Mouse (Mus musculus) stomach, embryonic 16.5 days (tissue): ENCODE results near the gene Igf1r. TPM values are rescaled to one million over a fixed set of nuclear protein-coding genes. Genes with fewer than 3 reads are reported as not detected.

Experiments
- ATAC-seq: fragments of 200-750 bp; cut with Nextera tagmentation; 2 replicates; pipeline ENCODE4 v1.8.0; 2017; ENCODE audit warnings: moderate number of reproducible peaks, moderate TSS enrichment; ENCODE audit not compliant: insufficient read depth, low FRiP score
- H3K27ac ChIP-seq: fragments of 300-500 bp; sonication (generic); 2 replicates; pipeline ENCODE4 v1.5.1; 2014; ENCODE audit warnings: low read length
- H3K27me3 ChIP-seq: fragments of 300-500 bp; sonication (generic); 2 replicates; pipeline ENCODE4 v1.6.1; 2014; ENCODE audit warnings: low read length, control low read depth, mixed read lengths; ENCODE audit not compliant: control insufficient read depth, insufficient read depth
- H3K36me3 ChIP-seq: fragments of 300-500 bp; sonication (generic); 2 replicates; pipeline ENCODE4 v1.6.1; 2014; ENCODE audit warnings: low read length; ENCODE audit not compliant: control insufficient read depth, insufficient read depth
- H3K4me1 ChIP-seq: fragments of 300-500 bp; sonication (generic); 2 replicates; pipeline ENCODE4 v1.6.1; 2014; ENCODE audit warnings: low read length, control low read depth, mixed read lengths; ENCODE audit not compliant: control insufficient read depth, insufficient read depth
- H3K4me2 ChIP-seq: fragments of 300-500 bp; sonication (generic); 2 replicates; pipeline ENCODE4 v1.6.1; 2014; ENCODE audit warnings: low read depth, low read length, mixed read lengths
- H3K4me3 ChIP-seq: fragments of 300-500 bp; sonication (generic); replicated peaks from 2 replicates; pipeline ENCODE4 v1.5.1; 2014; ENCODE audit warnings: mild to moderate bottlenecking, low read length
- H3K9ac ChIP-seq: fragments of 300-500 bp; sonication (generic); 2 replicates; pipeline ENCODE4 v1.6.1; 2014; ENCODE audit warnings: low read length
- H3K9me3 ChIP-seq: fragments of 300-500 bp; sonication (generic); replicated peaks from 2 replicates; pipeline ENCODE4 v1.6.1; 2016; ENCODE audit warnings: low read length, control low read depth; ENCODE audit not compliant: control insufficient read depth
- WGBS: fragments of 180-500 bp; shearing (Covaris S2); extraction: QIAGEN DNeasy Blood & Tissue Kit; methylation state at CpG from one replicate; pipeline ENCODE4 v1.1.7; 2014; 5-methylcytosine and 5-hydroxymethylcytosine counted together
- polyA plus RNA-seq: library from polyadenylated mRNA; unstranded; fragments of >200 nt; fragmentation: Nextera tagmentation; extraction: Ambion mirVana; gene quantifications from 2 replicates; pipeline ENCODE4 v1.2.1, GENCODE M21; 2015

Igf1r gene
- polyA plus RNA-seq, 1 experiment from 2014 or later = 15.0 TPM

GRCm38 (mm10) chr7:68096411-68096810 lies 143.8 kb downstream of the Igf1r start:
- Histone ChIP-seq H3K4me3 (no peak overlapping the region), H3K9me3 (no peaks in the 10 kb centered on the region), H3K9ac (no peak overlapping the region), H3K36me3 (no peaks in the 10 kb centered on the region), H3K27ac (no peak overlapping the region), H3K4me2 (no peak overlapping the region), H3K27me3 (no peaks in the 10 kb centered on the region), H3K4me1 (peaks cover 13% of the 10 kb centered on the region)
- ATAC-seq = no peak
- 88% methylated on average over 6 of the region's 6 CpGs for WGBS

GRCm38 (mm10) chr7:68097081-68097836 lies 144.6 kb downstream of the Igf1r start:
- H3K9ac ChIP-seq = no peak overlapping the region
- peaks cover 14% of the 10 kb centered on the region for H3K4me1 ChIP-seq
- H3K4me2 ChIP-seq = no peak overlapping the region
- no peaks in the 10 kb centered on the region for H3K9me3 ChIP-seq
- H3K4me3 ChIP-seq = no peak overlapping the region
- ATAC-seq = no peak
- H3K27me3 ChIP-seq = no peaks in the 10 kb centered on the region
- no peak overlapping the region for H3K27ac ChIP-seq
- 87% methylated on average over 7 of the region's 7 CpGs for WGBS
- H3K36me3 ChIP-seq = no peaks in the 10 kb centered on the region

GRCm38 (mm10) chr7:68098098-68098497 lies 145.5 kb downstream of the Igf1r start:
- no peaks in the 10 kb centered on the region for H3K9me3 ChIP-seq
- H3K4me3 ChIP-seq = no peak overlapping the region
- H3K9ac ChIP-seq = no peak overlapping the region
- H3K27ac ChIP-seq = no peak overlapping the region
- no peak overlapping the region for H3K4me2 ChIP-seq
- no peak for ATAC-seq
- H3K36me3 ChIP-seq = no peaks in the 10 kb centered on the region
- peaks cover 22% of the 10 kb centered on the region for H3K4me1 ChIP-seq
- H3K27me3 ChIP-seq = no peaks in the 10 kb centered on the region
- 90% methylated on average over 6 of the region's 6 CpGs for WGBS

- Histone ChIP-seq H3K4me3 (no peak overlapping the region), H3K27me3 (no peaks in the 10 kb centered on the region), H3K4me2 (no peak overlapping the region), H3K27ac (no peak overlapping the region), H3K36me3 (no peaks in the 10 kb centered on the region), H3K9ac (no peak overlapping the region), H3K9me3 (no peaks in the 10 kb centered on the region), H3K4me1 (peaks cover 18% of the 10 kb centered on the region)
- WGBS = 44% methylated on average over 10 of the region's 10 CpGs
- 0 out of 2 replicates have a peak, but pooled peaks have one; percentile 29 for ATAC-seq
Measured at GRCm38 (mm10) chr7:68100388-68100787, 147.8 kb downstream of the Igf1r start.

- 51% methylated on average over 15 of the region's 15 CpGs for WGBS
- H3K9me3 ChIP-seq = no peaks in the 10 kb centered on the region
- no peak overlapping the region for H3K27ac ChIP-seq
- H3K4me1 ChIP-seq = peaks cover 18% of the 10 kb centered on the region
- H3K9ac ChIP-seq = no peak overlapping the region
- H3K4me3 ChIP-seq = no peak overlapping the region
- no peak overlapping the region for H3K4me2 ChIP-seq
- H3K27me3 ChIP-seq = no peaks in the 10 kb centered on the region
- no peaks in the 10 kb centered on the region for H3K36me3 ChIP-seq
- ATAC-seq = no peak
Measured at GRCm38 (mm10) chr7:68102456-68103177, 150.0 kb downstream of the Igf1r start.

- Histone ChIP-seq H3K9ac (no peak overlapping the region), H3K4me2 (no peak overlapping the region), H3K27me3 (no peaks in the 10 kb centered on the region), H3K36me3 (no peaks in the 10 kb centered on the region), H3K9me3 (no peaks in the 10 kb centered on the region), H3K27ac (no peak overlapping the region), H3K4me1 (peaks cover 18% of the 10 kb centered on the region), H3K4me3 (no peak overlapping the region)
- no peak for ATAC-seq
- 24% methylated on average over 2 of the region's 2 CpGs for WGBS
Measured at GRCm38 (mm10) chr7:68103178-68103530, 150.5 kb downstream of the Igf1r start.

GRCm38 (mm10) chr7:68111532-68111931 lies 158.9 kb downstream of the Igf1r start:
- no peak for ATAC-seq
- no peaks in the 10 kb centered on the region for H3K36me3 ChIP-seq
- 90% methylated on average over 4 of the region's 4 CpGs for WGBS

GRCm38 (mm10) chr7:68112582-68112981 lies 160.0 kb downstream of the Igf1r start:
- H3K4me2 ChIP-seq = no peak overlapping the region
- H3K27ac ChIP-seq = no peak overlapping the region
- H3K4me1 ChIP-seq = no peaks in the 10 kb centered on the region; the same call in 1 of the 2 replicates
- no peaks in the 10 kb centered on the region for H3K9me3 ChIP-seq
- 73% methylated on average over 8 of the region's 8 CpGs for WGBS
- no peaks in the 10 kb centered on the region for H3K36me3 ChIP-seq
- no peak overlapping the region for H3K4me3 ChIP-seq
- no peak for ATAC-seq
- no peak overlapping the region for H3K9ac ChIP-seq
- H3K27me3 ChIP-seq = no peaks in the 10 kb centered on the region

More at GRCm38 (mm10) chr7:68111532-68111931, 158.9 kb downstream of the Igf1r start:
- no peaks in the 10 kb centered on the region; the same call in 1 of the 2 replicates for H3K4me1 ChIP-seq
- H3K27ac ChIP-seq = no peak overlapping the region
- H3K4me2 ChIP-seq = no peak overlapping the region
- no peaks in the 10 kb centered on the region for H3K9me3 ChIP-seq
- no peaks in the 10 kb centered on the region for H3K27me3 ChIP-seq
- H3K9ac ChIP-seq = no peak overlapping the region
- no peak overlapping the region for H3K4me3 ChIP-seq

- WGBS = 54% methylated on average over 5 of the region's 5 CpGs
- Histone ChIP-seq H3K9ac (no peak overlapping the region), H3K27ac (no peak overlapping the region), H3K9me3 (no peaks in the 10 kb centered on the region), H3K4me1 (peaks cover 2% of the 10 kb centered on the region; the same call in 1 of the 2 replicates), H3K36me3 (no peaks in the 10 kb centered on the region), H3K27me3 (no peaks in the 10 kb centered on the region), H3K4me2 (no peak overlapping the region), H3K4me3 (no peak overlapping the region)
- ATAC-seq = no peak
Measured at GRCm38 (mm10) chr7:68114364-68114763, 161.7 kb downstream of the Igf1r start.
